Mouse (Mus musculus) 3T3-L1 (cell line): ENCODE measurements around the gene Pin4.
A peak's percentile ranks its signal among the peaks of the same experiment; 100 is the strongest.

Source experiments
- DNase-seq: peaks from one replicate; pipeline ENCODE4 v3.0.0-alpha.2; 2015; ENCODE audit warnings: low read depth, low spot score

Pin4 gene

GRCm38 (mm10) chrX:102156618-102157422 is 37.6 kb downstream of the Pin4 start, which contains the start of gene Ercc6l:
Ercc6l (minus strand) TSS chrX:102157091.
- peak; percentile 93 for DNase-seq

GRCm38 (mm10) chrX:102157423-102157791 is 38.2 kb downstream of the Pin4 start:
- DNase-seq, result no peak

GRCm38 (mm10) chrX:102159778-102160177 is 40.5 kb downstream of the Pin4 start:
- DNase-seq, result peak; percentile 52

GRCm38 (mm10) chrX:102160528-102160927 is 41.3 kb downstream of the Pin4 start:
- no peak for DNase-seq

GRCm38 (mm10) chrX:102163096-102163495 is 43.8 kb downstream of the Pin4 start:
- DNase-seq, result peak; percentile 46

- DNase-seq, result peak; percentile 76
Observed at GRCm38 (mm10) chrX:102163529-102163928, 44.3 kb downstream of the Pin4 start.

GRCm38 (mm10) chrX:102166521-102166920 is 47.3 kb downstream of the Pin4 start:
- no peak for DNase-seq

GRCm38 (mm10) chrX:102166986-102167385 is 47.7 kb downstream of the Pin4 start:
- no peak for DNase-seq

GRCm38 (mm10) chrX:102169724-102170123 is 50.5 kb downstream of the Pin4 start:
- DNase-seq, result peak; percentile 60

GRCm38 (mm10) chrX:102170135-102170534 is 50.9 kb downstream of the Pin4 start:
- DNase-seq, result no peak

- no peak for DNase-seq
Observed at GRCm38 (mm10) chrX:102170900-102171299, 51.7 kb downstream of the Pin4 start.

GRCm38 (mm10) chrX:102175538-102176287 is 56.5 kb downstream of the Pin4 start:
- no peak for DNase-seq
